Mouse (Mus musculus) myocyte (in vitro differentiated cells): ENCODE data around the gene Snx10. TPM values are rescaled to one million over a fixed set of nuclear protein-coding genes. Genes with fewer than 3 reads are reported as not detected.

Source experiments
- H3K27me3 ChIP-seq: one replicate; pipeline ENCODE4 v1.6.1; 2011; ENCODE audit not compliant: control insufficient read depth, insufficient read depth, insufficient read length
- H3K36me3 ChIP-seq: one replicate; pipeline ENCODE4 v1.6.1; 2011; ENCODE audit not compliant: control insufficient read depth, insufficient read depth
- H3K4me2 ChIP-seq: one replicate; pipeline ENCODE4 v1.6.1; 2011; ENCODE audit warnings: low read depth, control low read depth
- H3K4me3 ChIP-seq: one replicate; pipeline ENCODE4 v1.5.1; 2011; ENCODE audit warnings: mild to moderate bottlenecking, control low read depth, moderate library complexity
- H3K79me2 ChIP-seq: one replicate; pipeline ENCODE4 v1.6.1; 2011; ENCODE audit not compliant: control insufficient read depth, insufficient read depth
- H3ac ChIP-seq: one replicate; pipeline ENCODE4 v1.6.1; 2011; ENCODE audit not compliant: control insufficient read depth, insufficient read length
- CEBPB ChIP-seq: IDR thresholded peaks from 2 replicates; pipeline ENCODE4 v1.6.1; 2011; ENCODE audit warnings: mild to moderate bottlenecking, moderate library complexity; ENCODE audit not compliant: poor library complexity, insufficient read depth, severe bottlenecking
- E2F4 ChIP-seq: IDR thresholded peaks from one replicate; pipeline ENCODE4 v1.6.1; 2011; ENCODE audit warnings: mild to moderate bottlenecking, control low read depth, moderate library complexity; ENCODE audit not compliant: insufficient read depth
- MAX ChIP-seq: IDR thresholded peaks from one replicate; pipeline ENCODE4 v1.6.1; 2011; ENCODE audit warnings: low read depth, mild to moderate bottlenecking, control low read depth
- MYOD1 ChIP-seq, 3 experiments: IDR thresholded peaks; one replicate each; pipeline ENCODE4 v1.6.1; 2011; ENCODE audit warnings: control low read depth in 2 of 3, low read depth in 2 of 3, mild to moderate bottlenecking in 2 of 3, moderate library complexity in 1 of 3; ENCODE audit not compliant: insufficient read length in 2 of 3, control insufficient read depth in 1 of 3
- MYOG ChIP-seq, 3 experiments: IDR thresholded peaks; one replicate each; pipeline ENCODE4 v1.6.1; 2011; ENCODE audit warnings: control low read depth in 2 of 3, low read depth in 2 of 3, mild to moderate bottlenecking in 2 of 3; ENCODE audit not compliant: insufficient read length in 2 of 3, control insufficient read depth in 1 of 3, insufficient read depth in 1 of 3
- POLR2A ChIP-seq: IDR thresholded peaks from one replicate; pipeline ENCODE4 v1.6.1; 2011; ENCODE audit warnings: low read depth, mild to moderate bottlenecking, control low read depth, moderate library complexity; ENCODE audit not compliant: insufficient read length
- POLR2AphosphoS2 ChIP-seq: IDR thresholded peaks from one replicate; pipeline ENCODE4 v1.6.1; 2011; ENCODE audit warnings: low read depth, control low read depth; ENCODE audit not compliant: insufficient read length
- REST ChIP-seq: IDR thresholded peaks from one replicate; pipeline ENCODE4 v1.6.1; 2011; ENCODE audit warnings: mild to moderate bottlenecking, control low read depth, moderate library complexity; ENCODE audit not compliant: insufficient read depth, insufficient read length
- SRF ChIP-seq: IDR thresholded peaks from one replicate; pipeline ENCODE4 v1.6.1; 2011; ENCODE audit warnings: low read depth; ENCODE audit not compliant: control insufficient read depth, insufficient read length
- TCF12 ChIP-seq: IDR thresholded peaks from one replicate; pipeline ENCODE4 v1.6.1; 2011; ENCODE audit warnings: mild to moderate bottlenecking, control low read depth; ENCODE audit not compliant: poor library complexity, insufficient read depth, severe bottlenecking
- TCF3 ChIP-seq: IDR thresholded peaks from one replicate; pipeline ENCODE4 v1.6.1; 2011; ENCODE audit warnings: low read depth, control low read depth; ENCODE audit not compliant: insufficient read length
- USF1 ChIP-seq: IDR thresholded peaks from one replicate; pipeline ENCODE4 v1.6.1; 2011; ENCODE audit warnings: low read depth, mild to moderate bottlenecking, control low read depth, moderate library complexity
- polyA plus RNA-seq: library from polyadenylated mRNA; unstranded; fragments of >200 nt; fragmentation: generic; extraction: Trizol; gene quantifications from one replicate; pipeline ENCODE4 v1.2.1, GENCODE M21; 2012; ENCODE audit warnings: missing spikeins

Gene Snx10
- polyA plus RNA-seq, 1 experiment: 3.3 TPM

GRCm38 (mm10) chr6:51551267-51551802, 27.6 kb downstream of the Snx10 start:
- TF ChIP-seq POLR2AphosphoS2: no peak
- no peak for TF ChIP-seq POLR2A
- no peak for TF ChIP-seq TCF3
- TF ChIP-seq REST: no peak
- no peak for TF ChIP-seq MYOD1 (IDR thresholded peaks at IDR 0.05; ENCODE audit: control insufficient read depth in 1 of 3, insufficient read length in 2 of 3, low read depth in 2 of 3)
- no peak for TF ChIP-seq CEBPB
- no peak for TF ChIP-seq TCF12
- TF ChIP-seq USF1: no peak
- TF ChIP-seq MYOG (IDR thresholded peaks at IDR 0.05; ENCODE audit: control insufficient read depth in 1 of 3, insufficient read depth in 1 of 3, insufficient read length in 2 of 3, low read depth in 2 of 3): no peak
- TF ChIP-seq SRF: no peak
- TF ChIP-seq MAX: no peak
- TF ChIP-seq E2F4: no peak
- no peaks in the 10 kb centered on the region for H3K27me3 ChIP-seq
- no peak overlapping the region for H3K4me2 ChIP-seq
- H3ac ChIP-seq: no peak overlapping the region
- no peaks in the 10 kb centered on the region for H3K36me3 ChIP-seq
- no peak overlapping the region for H3K4me3 ChIP-seq
- no peaks in the 10 kb centered on the region for H3K79me2 ChIP-seq

GRCm38 (mm10) chr6:51556562-51556961, 32.9 kb downstream of the Snx10 start:
- Histone ChIP-seq H3K4me3 (no peak overlapping the region), H3K4me2 (no peak overlapping the region), H3K36me3 (no peaks in the 10 kb centered on the region), H3ac (no peak overlapping the region), H3K79me2 (no peaks in the 10 kb centered on the region), H3K27me3 (no peaks in the 10 kb centered on the region)
- TF ChIP-seq MAX (no peak), POLR2A (no peak), MYOG (IDR thresholded peaks at IDR 0.05; ENCODE audit: control insufficient read depth in 1 of 3, insufficient read depth in 1 of 3, insufficient read length in 2 of 3, low read depth in 2 of 3) (no peak), TCF12 (no peak), SRF (no peak), E2F4 (no peak), REST (no peak), MYOD1 (IDR thresholded peaks at IDR 0.05; ENCODE audit: control insufficient read depth in 1 of 3, insufficient read length in 2 of 3, low read depth in 2 of 3) (no peak), TCF3 (no peak), USF1 (no peak), POLR2AphosphoS2 (no peak), CEBPB (no peak)

GRCm38 (mm10) chr6:51558311-51558710, 34.6 kb downstream of the Snx10 start:
- H3K79me2 ChIP-seq: no peaks in the 10 kb centered on the region
- no peak for TF ChIP-seq USF1
- no peaks in the 10 kb centered on the region for H3K36me3 ChIP-seq

GRCm38 (mm10) chr6:51566771-51567680, 43.3 kb downstream of the Snx10 start:
- Histone ChIP-seq H3K36me3 (no peaks in the 10 kb centered on the region), H3K27me3 (no peaks in the 10 kb centered on the region), H3K4me2 (no peak overlapping the region), H3K79me2 (no peaks in the 10 kb centered on the region), H3K4me3 (no peak overlapping the region), H3ac (no peak overlapping the region)
- TF ChIP-seq POLR2A (no peak), SRF (no peak), MYOG (IDR thresholded peaks at IDR 0.05; ENCODE audit: control insufficient read depth in 1 of 3, insufficient read depth in 1 of 3, insufficient read length in 2 of 3, low read depth in 2 of 3) (no peak), TCF12 (no peak), E2F4 (no peak), TCF3 (no peak), POLR2AphosphoS2 (no peak), USF1 (no peak), MAX (no peak), CEBPB (no peak)

More at GRCm38 (mm10) chr6:51558311-51558710, 34.6 kb downstream of the Snx10 start:
- no peaks in the 10 kb centered on the region for H3K27me3 ChIP-seq
- H3K4me2 ChIP-seq: no peak overlapping the region
- no peak overlapping the region for H3K4me3 ChIP-seq
- no peak overlapping the region for H3ac ChIP-seq

- Histone ChIP-seq H3K4me3 (no peak overlapping the region), H3K27me3 (no peaks in the 10 kb centered on the region), H3ac (no peak overlapping the region), H3K36me3 (no peaks in the 10 kb centered on the region), H3K4me2 (no peak overlapping the region), H3K79me2 (no peaks in the 10 kb centered on the region)
- TF ChIP-seq REST (no peak), MAX (no peak), MYOG (IDR thresholded peaks at IDR 0.05; ENCODE audit: control insufficient read depth in 1 of 3, insufficient read depth in 1 of 3, insufficient read length in 2 of 3, low read depth in 2 of 3) (no peak), E2F4 (no peak), SRF (no peak), MYOD1 (IDR thresholded peaks at IDR 0.05; ENCODE audit: control insufficient read depth in 1 of 3, insufficient read length in 2 of 3, low read depth in 2 of 3) (no peak), TCF3 (no peak), USF1 (no peak), TCF12 (no peak), POLR2A (no peak), POLR2AphosphoS2 (no peak), CEBPB (no peak)
Observed at GRCm38 (mm10) chr6:51569086-51569485, 45.4 kb downstream of the Snx10 start.
